Mouse (Mus musculus) neural tube, embryonic 10.5 days (tissue): ENCODE data around the gene Cideb.

Source experiments
- DNase-seq: peaks from one replicate; pipeline ENCODE4 v3.0.0-alpha.2; 2017; ENCODE audit warnings: low spot score; ENCODE audit errors: extremely low spot score

Gene Cideb

DNA sequence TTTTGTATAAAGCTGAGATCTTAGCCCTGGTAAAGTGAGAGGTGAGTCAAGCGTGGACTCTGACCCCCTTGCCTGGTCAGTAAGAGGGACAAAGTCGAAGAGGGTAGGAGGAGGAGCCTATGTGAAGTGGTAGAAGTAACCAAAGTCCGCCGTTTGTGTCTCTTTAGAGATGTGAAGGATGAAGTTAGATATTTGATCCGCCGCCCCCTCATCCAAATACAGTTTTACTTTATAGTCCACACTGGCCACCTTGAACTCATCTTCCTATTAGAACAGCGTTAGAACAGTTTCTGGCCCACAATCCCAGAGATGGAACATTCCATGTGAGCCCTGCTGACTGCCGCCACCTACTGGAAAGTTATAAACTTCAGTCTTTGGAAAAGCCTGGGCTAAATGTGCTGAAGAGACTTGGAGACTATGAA is at the start of gene Cideb:
Gene Cideb (minus strand): TSS at position 96 of the 422 bp plus-strand sequence.
- DNase-seq, result peak; percentile 27

DNA sequence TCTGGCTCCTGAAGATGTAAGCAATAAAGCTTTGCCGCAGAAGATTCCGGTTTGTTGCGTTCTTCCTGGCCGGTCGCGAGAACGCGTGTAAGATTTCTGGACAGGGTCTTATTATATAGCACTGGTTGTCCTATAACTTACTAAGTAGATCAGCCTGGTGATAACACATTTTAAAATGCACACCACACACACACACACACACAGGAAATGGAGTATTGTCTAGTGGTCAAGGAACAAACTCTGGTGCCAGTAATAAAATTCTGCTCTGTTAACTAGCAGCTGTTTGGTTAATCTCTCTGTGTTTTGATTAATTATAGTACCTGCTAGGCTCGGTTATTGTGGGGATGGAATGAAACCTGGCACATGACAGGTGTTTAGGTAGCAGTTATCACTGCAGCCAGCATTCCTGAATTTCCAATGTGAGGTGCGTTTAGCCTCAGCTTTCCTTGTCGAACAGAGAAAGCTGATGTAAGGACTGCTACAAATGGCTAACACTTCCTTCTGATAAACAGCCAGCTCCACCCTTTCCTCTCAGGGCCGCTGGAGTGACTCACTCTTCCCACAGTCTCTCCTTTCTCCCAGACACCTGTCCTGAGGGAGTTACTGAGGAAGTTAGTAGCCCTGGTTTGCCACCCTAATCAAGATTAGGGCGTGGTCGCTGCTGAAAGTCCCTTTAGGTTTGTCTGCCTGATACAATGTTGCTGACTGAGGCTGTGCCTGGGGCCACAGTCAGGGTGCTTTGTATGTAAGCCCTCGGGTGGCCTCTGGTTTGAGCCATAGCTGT is 37.3 kb upstream of the Cideb start:
- DNase-seq, result no peak

DNA sequence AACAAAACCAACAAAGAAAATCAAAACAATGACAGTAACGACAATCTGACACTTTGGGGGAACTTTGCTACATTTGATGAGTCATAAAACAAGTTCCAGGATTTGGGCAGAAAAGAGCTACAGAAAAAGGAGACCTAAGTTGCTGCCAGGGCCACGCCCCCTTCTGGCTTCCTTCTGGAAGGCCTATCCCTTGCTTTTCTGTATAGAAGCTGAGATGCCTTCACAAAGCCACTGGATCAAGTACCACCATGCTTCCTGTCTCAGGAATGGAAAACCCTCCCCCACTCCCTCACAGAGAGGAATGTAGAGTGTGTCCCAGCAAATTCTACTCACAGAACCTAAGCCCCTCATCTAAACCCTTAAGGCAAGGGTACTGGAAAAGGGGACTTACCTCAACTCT is 35.7 kb upstream of the Cideb start:
- no peak for DNase-seq

DNA sequence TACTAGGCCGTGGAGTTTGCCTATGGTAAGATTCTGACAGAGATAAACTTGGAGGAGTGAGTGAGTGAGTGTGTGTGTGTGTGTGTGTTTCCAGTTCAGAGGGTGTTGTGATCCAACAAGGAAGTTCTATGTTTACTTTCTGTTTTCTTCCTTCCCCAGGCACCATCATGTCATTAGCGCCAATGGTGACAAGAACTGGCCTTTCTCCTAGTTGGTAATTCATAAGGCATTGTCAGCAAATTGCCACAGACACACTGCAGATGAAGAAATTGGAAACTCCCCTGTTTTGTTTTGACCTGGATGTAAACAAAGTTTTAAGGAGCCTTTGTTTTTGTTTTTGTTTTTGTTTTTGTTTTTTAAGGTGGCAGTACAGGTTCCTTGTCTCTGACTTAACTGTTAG is 35.2 kb upstream of the Cideb start:
- no peak for DNase-seq

DNA sequence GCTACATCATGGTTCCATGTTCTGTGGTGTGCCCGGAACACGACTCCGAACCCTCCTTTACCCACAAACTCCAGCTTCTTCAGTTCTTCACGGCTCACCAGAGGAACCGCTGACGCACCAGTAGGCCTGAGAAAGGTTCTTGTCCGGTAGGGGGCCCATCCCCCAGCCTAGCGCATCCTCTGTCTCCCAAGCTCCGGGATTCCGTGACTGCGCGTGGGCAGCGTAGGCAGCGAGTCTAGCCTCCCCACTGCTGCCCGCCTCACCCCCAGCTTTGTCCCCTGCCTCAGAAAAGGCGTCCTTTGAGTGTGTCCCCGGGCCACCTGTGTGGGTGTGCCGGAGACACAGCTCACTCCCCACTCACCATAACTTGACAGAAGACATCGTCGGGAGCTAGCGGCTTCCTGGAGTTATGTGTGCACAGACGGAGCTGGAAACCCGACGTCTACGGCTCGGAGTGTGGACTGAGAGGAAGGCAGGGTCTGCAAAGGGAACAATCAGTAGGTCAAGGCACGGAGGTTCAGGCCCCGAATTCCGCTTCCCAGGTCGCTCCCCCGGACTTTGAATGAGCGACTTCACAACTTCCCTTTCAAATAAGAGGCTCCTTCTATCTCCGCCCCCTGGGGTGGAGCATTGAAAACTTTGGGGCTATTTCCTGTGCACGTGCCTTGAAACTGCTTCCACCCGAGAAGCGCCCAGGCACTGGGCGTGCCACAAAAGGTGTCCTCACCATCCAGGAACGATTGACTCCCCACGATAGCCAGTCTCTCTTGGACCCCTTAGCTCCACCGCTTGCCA is 30.2 kb upstream of the Cideb start, which contains the start of gene Ripk3:
Gene Ripk3 (minus strand): TSS at position 610 of the 795 bp plus-strand sequence.
- DNase-seq, result no peak

DNA sequence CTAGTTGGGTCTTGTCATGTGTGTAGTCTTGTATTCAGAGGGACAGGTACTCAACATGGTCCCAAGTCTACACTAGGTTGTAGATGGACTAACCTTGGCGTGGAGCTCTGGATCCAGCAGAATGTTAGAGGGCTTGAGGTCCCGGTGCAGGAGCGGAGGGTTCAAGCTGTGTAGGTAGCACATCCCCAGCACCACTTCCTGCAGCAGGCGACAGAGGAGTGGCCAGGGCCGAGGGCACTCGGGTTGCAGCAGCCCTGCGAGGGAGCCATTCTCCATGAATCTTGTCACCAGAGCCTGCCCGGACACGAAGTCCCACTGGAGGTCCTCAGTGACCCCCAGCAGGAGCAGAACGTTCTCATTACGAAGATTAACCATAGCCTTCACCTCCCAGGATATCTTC is 29.5 kb upstream of the Cideb start:
- no peak for DNase-seq

DNA sequence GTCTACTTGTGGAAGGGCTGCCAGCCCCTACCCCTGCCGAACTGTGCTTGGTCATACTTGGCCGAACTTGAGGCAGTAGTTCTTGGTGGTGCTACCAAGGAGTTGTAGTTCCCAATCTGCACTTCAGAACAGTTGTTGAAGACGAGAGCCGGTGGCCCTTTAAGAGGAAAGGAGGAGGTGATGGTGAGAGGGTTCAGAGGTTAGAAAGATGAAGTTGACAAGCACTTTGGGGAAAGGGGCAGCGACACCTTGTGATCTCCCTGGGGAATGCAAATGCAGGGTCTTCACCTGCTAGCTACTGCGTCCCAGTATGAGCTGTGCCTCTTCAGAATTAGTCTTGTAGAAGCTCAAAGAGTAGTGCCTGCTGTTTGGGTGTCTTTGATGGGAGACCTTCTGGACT is 26.9 kb upstream of the Cideb start:
- DNase-seq, result no peak

DNA sequence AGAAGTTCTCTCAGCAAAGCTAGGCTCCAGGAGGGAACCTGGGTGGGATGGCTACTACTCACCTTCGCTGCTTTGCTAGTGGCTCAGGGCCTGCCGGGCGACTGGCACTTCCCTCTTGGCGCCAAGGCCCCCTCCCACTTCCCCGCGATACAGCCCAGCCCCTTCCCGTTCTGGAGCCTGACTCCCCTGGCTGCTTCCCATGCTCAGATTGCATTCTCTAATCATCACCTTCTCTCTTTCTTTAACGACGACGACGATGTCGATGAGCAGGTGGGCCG is 25.6 kb upstream of the Cideb start, which contains the start of gene Adcy4:
Gene Adcy4 (minus strand): TSS at position 138 of the 278 bp plus-strand sequence.
- no peak for DNase-seq

DNA sequence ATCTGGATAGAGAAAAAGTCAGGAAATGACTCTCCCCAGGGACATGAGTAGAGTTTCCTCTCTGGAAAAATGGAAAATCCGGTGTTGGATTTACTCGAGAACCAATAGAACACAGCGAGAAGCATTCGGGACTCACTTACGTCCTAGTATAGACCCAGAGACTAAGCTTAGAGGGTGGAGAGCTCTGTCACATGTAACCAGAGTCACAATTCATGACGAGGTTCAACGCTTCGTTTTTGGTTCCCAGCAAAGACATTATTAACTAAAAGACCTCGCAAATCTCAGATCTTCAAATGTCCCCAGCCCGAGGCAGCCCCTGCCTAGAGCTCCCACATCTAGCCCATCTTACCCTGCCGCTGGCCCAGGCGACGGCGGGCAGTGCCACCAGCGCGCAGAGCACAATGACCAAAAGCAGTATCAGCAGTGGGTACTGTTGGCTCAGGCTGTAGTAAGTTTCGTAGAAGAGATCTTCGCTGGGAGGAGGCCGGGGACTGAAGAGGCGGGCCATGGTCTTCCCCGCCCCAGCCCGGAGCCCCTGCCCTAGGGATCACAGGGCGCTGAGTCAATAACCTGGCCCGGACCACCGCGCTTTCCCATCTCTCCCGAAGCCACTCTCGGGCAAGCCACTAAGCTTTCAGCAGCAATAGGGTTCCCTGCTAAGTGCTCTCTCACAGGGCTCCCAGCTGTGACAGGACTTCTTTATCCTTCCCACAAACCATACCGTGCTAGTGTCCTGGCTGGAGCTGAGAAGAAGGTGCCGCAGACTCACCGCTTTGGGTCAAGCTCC is 25.1 kb upstream of the Cideb start:
- DNase-seq, result no peak

DNA sequence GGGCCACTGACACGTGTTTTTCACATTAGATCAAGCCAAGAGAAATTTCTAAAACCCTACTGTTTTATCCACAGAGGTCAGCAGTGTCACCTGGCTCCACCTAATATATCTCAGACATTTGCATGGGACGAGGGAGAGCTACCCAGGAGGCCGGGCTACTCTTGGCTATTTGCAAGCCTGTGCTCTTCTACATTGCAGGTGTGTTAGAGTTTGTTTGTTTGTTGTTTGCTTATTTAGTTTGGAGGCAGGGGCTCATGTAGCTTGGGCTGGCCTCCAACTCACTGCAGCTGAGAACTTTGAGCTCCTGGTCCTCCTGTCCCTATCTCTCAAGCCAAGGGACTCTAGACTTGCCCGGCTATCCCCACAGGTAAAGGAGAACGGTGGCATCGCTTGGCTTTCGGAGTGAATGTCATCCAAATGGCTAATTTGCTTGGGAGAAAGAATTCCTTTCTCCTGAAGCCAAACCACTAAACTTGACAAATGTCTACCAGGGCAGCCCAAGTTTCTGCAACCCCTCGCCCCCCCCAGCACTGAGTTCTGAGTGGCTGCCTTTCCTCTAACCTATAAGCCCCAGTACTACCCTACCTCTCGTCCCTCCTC is 24.2 kb upstream of the Cideb start:
- DNase-seq, result no peak

DNA sequence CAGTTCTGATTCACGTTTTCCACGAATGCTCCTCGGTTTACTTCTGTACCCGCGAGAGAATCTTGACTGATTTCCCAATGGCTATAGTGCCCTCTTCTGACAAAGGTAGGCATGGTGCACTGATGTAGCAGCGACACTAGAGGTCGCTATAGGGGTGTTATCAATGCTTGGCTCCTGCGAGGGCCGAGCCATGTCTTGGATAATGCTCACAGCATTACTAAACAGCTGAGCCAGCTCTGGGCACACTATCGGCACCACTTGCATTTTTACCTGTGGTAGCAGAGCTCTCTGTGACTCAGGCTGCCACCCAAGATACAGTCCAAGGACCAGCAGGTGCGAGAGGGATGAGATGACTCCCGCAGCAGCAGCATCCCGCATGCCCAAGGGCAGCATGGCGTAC is 23.1 kb upstream of the Cideb start:
- DNase-seq, result peak; percentile 66

DNA sequence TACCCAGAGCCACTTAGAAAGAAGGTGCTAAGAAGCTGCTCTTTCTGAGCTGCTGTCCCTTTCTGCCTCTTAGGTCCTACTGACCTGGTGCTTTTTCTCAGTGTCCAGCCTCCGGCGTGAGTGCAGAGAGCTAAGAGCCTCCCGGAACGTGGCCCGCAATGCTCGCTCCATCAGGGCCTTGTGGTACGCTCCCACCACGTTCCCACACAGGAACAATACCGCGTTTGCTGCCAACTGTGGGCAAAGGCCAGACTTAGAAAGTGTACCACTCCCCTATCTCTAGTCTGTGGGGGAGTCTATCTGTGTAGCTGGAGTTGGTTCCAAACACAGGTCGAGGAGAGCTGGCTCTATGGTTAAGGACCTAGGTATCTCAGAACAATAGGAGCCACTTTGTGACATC is 22.5 kb upstream of the Cideb start:
- DNase-seq, result no peak

DNA sequence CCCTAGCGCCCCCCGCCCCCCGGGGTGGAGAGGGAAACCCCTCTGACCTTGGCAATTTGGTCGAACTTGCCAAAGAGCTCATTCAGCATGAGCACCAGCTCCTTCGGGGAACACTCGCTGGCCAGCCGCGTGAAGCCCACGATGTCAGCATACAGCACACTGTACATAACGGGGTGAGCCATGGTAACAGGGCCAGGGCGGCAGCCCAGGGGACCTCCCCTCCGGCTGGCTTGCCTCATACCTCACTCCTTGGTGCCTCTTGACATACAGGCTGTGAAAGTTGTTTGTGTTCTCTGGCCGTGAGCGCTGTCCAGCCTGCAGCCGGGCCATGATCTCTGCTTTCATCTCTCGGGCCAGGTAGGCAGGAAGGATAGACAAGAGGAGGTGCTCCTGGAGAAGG is 21.4 kb upstream of the Cideb start:
- DNase-seq, result no peak

DNA sequence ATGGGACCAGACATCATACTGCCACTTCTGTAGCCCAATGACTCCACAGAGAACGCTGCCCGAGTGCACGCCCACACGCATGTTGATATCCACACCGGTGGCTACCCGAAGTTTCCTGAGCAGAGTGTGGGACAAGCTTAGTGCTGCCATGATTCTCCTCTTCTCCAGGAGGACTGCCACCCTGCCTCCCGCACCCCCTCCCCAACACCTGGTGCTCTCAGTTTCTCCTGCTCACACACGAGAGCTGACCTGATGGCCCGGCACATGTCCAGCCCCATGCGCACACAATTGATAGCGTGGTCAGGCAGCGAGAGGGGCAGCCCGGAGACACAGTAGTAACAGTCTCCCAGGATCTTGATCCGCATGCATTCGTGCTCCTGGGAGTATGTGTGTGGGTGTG is 20.4 kb upstream of the Cideb start:
- DNase-seq, result no peak

DNA sequence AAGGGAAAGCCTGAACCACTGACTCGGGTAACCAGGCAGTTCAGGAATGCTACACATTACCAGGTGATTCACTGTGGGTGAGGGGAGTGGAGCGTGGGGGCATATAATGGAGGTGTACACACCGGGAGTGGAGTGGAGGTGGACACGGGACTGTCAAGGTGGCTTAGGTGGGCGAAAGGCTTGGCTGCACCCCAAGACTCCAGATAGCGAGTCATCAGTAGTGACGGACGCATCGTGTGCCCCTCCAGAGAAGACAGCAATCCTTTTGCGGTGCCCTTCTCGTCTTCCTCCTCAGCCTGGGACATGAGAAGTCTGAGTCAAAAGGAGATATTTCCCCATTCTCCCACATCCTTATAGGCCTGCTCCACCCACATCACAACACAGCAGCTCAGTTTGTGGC is 19.5 kb upstream of the Cideb start:
- DNase-seq, result no peak

DNA sequence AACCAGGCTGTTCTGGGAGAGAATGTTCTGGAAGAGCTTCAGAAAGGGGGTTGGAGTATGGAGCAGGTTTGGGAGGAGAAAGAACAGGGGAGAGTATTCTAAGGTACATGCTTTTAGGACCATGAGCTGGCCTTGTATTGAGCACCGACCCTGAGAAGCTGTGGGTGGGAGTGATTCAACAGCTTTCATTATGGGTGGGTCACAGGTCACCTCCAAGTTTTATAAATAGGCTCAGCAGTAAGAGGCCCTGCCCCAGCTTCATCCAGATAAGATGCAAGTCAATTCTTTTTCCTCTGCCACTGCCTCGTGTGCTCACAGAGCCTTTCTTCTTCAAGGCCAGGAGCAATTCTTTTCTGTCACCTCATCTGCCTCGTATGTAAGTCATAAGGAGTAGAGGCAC is 18.9 kb upstream of the Cideb start:
- no peak for DNase-seq

DNA sequence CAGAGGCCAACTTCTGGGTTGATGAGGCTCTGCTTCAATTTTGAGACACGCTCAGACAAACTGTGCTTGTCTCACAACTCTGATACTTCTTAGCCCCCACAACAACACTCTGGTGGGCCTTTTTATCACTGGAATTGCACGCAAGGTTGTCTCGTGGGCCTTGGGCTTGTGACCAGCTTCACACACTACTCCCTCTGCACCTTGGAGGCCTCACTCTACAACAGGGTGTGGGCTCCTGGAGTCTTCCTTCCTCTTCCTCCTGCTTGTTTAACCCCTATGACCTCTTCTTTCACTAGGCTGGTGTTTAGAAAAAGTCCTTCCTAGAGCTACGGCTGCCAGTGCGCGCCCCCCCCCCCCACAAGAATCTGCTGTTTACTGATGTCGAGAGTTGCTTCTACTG is 18.5 kb upstream of the Cideb start:
- DNase-seq, result no peak

DNA sequence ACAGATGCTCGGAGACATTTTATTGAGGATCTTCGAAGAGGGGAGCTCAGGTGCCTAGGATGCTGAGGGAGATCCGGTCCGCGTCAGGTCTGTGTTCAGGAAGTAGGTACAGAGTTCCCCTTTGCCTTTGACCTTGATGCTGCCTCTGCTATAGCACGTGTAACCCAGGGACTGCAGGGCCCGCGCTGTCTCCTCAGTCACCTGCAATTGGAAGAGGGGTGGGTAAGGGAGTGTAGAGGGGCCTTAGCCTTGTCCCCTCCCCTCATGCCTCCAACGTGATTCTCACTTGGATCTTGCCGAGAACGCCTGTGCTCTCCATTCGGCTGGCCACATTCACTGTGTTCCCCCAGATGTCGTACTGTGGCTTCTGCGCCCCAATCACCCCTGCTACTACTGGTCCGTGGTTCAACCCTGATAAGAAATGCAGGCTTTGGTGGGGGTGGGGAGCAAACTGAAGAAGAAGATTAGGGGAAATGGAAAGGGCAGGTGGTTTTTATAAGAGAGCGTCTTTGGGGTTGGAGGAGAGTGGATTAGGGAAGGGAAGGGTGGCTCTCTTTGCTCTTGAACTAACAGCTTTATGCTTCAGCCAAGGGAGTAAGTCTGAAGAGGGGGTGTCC is 10.9 kb upstream of the Cideb start:
- no peak for DNase-seq

DNA sequence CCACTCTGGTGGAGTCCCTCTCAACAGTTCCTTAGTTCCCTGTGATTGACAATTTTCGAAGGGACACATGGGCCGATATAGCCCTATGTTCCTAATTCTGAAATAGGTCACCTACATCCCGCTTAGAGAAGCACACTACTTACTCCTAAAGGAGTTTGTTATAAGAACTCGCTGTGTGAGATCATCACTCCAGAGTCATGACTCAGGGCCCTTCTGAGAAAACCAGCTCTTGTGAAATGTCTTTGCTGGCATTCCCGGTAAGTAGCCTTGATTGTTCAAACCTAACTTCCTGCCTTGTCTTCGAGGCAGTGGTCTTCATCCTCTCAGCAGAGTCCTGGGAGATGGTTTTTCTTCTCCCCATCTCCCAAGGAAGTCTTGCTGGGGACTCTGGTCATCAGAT is 10.3 kb upstream of the Cideb start:
- no peak for DNase-seq

DNA sequence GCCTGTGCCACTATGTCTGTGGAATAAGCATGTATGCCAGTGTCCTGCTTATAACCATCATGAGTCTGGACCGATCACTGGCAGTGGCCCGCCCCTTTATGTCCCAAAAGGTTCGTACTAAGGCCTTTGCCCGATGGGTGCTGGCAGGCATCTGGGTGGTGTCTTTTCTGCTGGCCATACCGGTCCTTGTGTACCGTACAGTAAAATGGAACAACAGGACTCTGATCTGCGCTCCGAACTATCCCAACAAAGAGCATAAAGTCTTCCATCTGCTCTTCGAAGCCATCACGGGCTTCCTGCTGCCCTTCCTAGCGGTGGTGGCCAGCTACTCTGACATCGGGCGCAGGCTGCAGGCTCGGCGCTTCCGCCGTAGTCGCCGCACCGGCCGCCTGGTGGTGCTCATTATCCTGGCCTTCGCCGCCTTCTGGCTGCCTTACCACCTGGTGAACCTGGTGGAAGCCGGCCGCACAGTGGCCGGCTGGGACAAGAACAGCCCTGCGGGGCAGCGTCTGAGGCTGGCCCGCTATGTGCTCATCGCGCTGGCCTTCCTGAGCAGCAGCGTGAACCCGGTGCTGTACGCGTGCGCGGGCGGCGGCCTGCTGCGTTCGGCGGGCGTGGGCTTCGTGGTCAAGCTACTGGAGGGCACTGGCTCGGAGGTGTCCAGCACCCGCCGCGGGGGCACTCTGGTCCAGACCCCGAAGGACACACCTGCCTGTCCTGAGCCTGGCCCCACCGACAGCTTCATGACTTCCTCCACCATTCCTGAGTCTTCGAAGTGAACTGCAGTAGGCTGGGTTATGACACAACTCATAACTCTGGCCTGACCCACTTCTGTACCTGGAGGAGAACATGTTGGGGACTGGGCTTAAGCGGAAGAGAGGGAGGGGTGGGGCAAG is 9.5 kb upstream of the Cideb start:
- DNase-seq, result peak; percentile 72
